In the genomic region with DNA sequence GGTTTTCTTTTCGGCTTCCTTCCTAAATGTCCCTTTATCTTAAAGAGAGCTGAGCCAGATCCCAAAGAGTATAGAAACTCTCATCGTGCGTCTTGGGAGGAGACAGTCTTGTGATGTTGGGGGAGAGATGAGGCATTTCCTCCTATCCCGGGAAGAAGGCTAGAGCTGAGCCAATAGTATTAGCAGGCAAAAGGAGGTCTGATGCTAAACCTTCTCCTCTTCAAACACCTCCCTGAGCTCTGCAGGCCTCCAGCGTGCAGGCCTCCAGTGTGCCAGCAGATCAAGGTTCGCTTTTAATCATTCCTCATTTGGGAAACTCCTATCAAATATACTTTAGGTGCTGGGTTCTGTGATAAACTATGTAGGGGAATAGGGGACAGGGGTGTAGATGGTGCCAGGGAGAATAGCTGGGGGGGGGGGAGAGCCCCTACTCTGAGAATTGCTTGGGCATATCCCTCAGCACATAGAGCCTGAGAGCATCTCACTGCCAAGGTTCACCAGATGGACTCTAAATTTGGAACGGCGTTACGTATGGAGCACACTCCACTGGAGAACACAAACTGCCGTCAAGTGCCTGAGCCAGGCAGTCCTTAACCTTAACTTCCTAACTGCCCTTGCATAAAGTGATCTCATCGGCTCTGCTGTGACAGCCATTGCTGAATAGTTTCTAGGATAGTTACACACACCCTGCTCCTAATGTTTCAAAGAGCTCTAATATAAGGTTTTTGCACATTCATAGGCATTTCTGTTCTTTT, we compare ENCODE assay signal across 14 mouse cellular contexts.
A peak's percentile ranks its signal among the peaks of the same experiment; 100 is the strongest.
DNase-seq lines count a peak whose midpoint lies in the region; ATAC-seq lines count a peak whose summit lies in the region.
"Had no signal": no experiment of that assay in that cellular context is flagged by ENCODE, and none has a peak within 500 bp of the region (broad histone marks: within the 10 kb centered on the region; RNA-seq: fewer than 3 reads in every experiment).

No protein-coding gene starts in this region.

- no peak for DNase-seq in cerebellum, postnatal 4 days (ENCODE audit: low spot score in 2 of 2)
- peak; percentile 31 for DNase-seq in layer of hippocampus, adult 9-11 months
- DNase-seq in layer of hippocampus, postnatal 36 days, result no peak
- peak; percentile 79 to 80 for DNase-seq in cerebellum, postnatal 25 days
- DNase-seq in MN1 (ENCODE audit: low spot score), result no peak
- DNase-seq in testis, postnatal 14 days (ENCODE audit: low spot score), result no peak
- DNase-seq: liver; right cerebral cortex, postnatal 25 days; thymus, adult 18-20 months had no signal

- H3K4me2 ChIP-seq in lung, embryonic 15.5 days, result no peak overlapping the region
- H3K4me2 ChIP-seq: hindbrain, embryonic 15.5 days had no signal

- peak; percentile 89 for ATAC-seq in cerebellum, adult (ENCODE audit: insufficient number of reproducible peaks, low FRiP score, low TSS enrichment)
- 0 out of 2 replicates have a peak, but pooled peaks have one; percentile 35 for ATAC-seq in lung, embryonic 15.5 days (ENCODE audit: borderline replicate concordance, extremely low read depth, low FRiP score, low TSS enrichment)
- ATAC-seq: Patski had no signal

- 52% methylated on average over 11 of the region's 11 CpGs for WGBS in lung, embryonic 15.5 days

- no peaks in the 10 kb centered on the region for H3K36me3 ChIP-seq in lung, embryonic 15.5 days
- H3K36me3 ChIP-seq: hindbrain, embryonic 15.5 days had no signal

- no peaks in the 10 kb centered on the region for H3K27me3 ChIP-seq in lung, embryonic 15.5 days
- H3K27me3 ChIP-seq: hindbrain, embryonic 15.5 days; Patski had no signal

- H3K9ac ChIP-seq in lung, embryonic 15.5 days, result no peak overlapping the region
- H3K9ac ChIP-seq: hindbrain, embryonic 15.5 days had no signal

- H3K9me3 ChIP-seq in lung, embryonic 15.5 days, result no peaks in the 10 kb centered on the region
- H3K9me3 ChIP-seq: hindbrain, embryonic 15.5 days had no signal

- peaks cover 11% of the 10 kb centered on the region for H3K4me1 ChIP-seq in lung, embryonic 15.5 days

- H3K4me3 ChIP-seq in lung, embryonic 15.5 days, result no peak overlapping the region
- H3K4me3 ChIP-seq: erythroblast, embryonic 14.5 days; hindbrain, embryonic 15.5 days had no signal

- H3K27ac ChIP-seq in lung, embryonic 15.5 days, result no peak overlapping the region

Comparison
In these comparisons a context has a peak if more than half of its experiments do, and no peak if none do; other contexts are left out.
1. DNase-seq: peak in layer of hippocampus, adult 9-11 months (single experiment) and cerebellum, postnatal 25 days (2 of 2); none in cerebellum, postnatal 4 days (0 of 2), layer of hippocampus, postnatal 36 days (0 of 2), MN1 (single experiment) and testis, postnatal 14 days (single experiment).